Mouse (Mus musculus) heart, embryonic 14.5 days (tissue): ENCODE results near the gene Grcc10. TPM values are rescaled to one million over a fixed set of nuclear protein-coding genes. Genes with fewer than 3 reads are reported as not detected.

Experiments
- ATAC-seq: fragments of 200-750 bp; cut with Nextera tagmentation; 2 replicates; pipeline ENCODE4 v1.8.0; 2017; ENCODE audit warnings: low read depth, moderate TSS enrichment; ENCODE audit not compliant: insufficient number of reproducible peaks, insufficient read depth, low FRiP score
- H3K27ac ChIP-seq, 2 experiments: fragments of 200-500 bp in 1 of 2; fragments of 300-500 bp in 1 of 2; sonication (generic) in 1 of 2; replicated peaks in 1 of 2; 2 replicates each; pipeline ENCODE4 v1.5.1; 2012 to 2014; ENCODE audit warnings: low read depth in 2 of 2, low read length in 2 of 2, control low read depth in 1 of 2, mild to moderate bottlenecking in 1 of 2, mixed read lengths in 1 of 2; ENCODE audit not compliant: control insufficient read depth in 1 of 2, insufficient read depth in 1 of 2
- H3K27me3 ChIP-seq: fragments of 300-500 bp; sonication (generic); 2 replicates; pipeline ENCODE4 v1.6.1; 2014; ENCODE audit warnings: mild to moderate bottlenecking, low read length, control low read depth; ENCODE audit not compliant: control insufficient read depth, insufficient read depth
- H3K36me3 ChIP-seq: fragments of 300-500 bp; sonication (generic); 2 replicates; pipeline ENCODE4 v1.6.1; 2014; ENCODE audit warnings: mild to moderate bottlenecking, control low read depth, low read length, mixed read lengths; ENCODE audit not compliant: control insufficient read depth, insufficient read depth
- H3K4me1 ChIP-seq, 2 experiments: fragments of 200-500 bp in 1 of 2; fragments of 300-500 bp in 1 of 2; sonication (generic) in 1 of 2; 2 replicates each; pipeline ENCODE4 v1.6.1; 2012 to 2014; ENCODE audit warnings: low read length in 2 of 2, control low read depth in 1 of 2, mixed read lengths in 1 of 2; ENCODE audit not compliant: control insufficient read depth in 2 of 2, insufficient read depth in 2 of 2
- H3K4me2 ChIP-seq: fragments of 300-500 bp; sonication (generic); 2 replicates; pipeline ENCODE4 v1.6.1; 2014; ENCODE audit warnings: mild to moderate bottlenecking, low read length
- H3K4me3 ChIP-seq, 2 experiments: fragments of 200-500 bp in 1 of 2; fragments of 300-500 bp in 1 of 2; sonication (generic) in 1 of 2; 2 replicates each; pipeline ENCODE4 v1.5.1; 2012 to 2014; ENCODE audit warnings: low read length in 2 of 2, mild to moderate bottlenecking in 2 of 2, control low read depth in 1 of 2, low read depth in 1 of 2, moderate library complexity in 1 of 2; ENCODE audit not compliant: control insufficient read depth in 1 of 2, insufficient read depth in 1 of 2
- H3K9ac ChIP-seq: fragments of 300-500 bp; sonication (generic); 2 replicates; pipeline ENCODE4 v1.6.1; 2014; ENCODE audit warnings: mild to moderate bottlenecking, low read length
- H3K9me3 ChIP-seq: fragments of 300-500 bp; sonication (generic); 2 replicates; pipeline ENCODE4 v1.6.1; 2016; ENCODE audit warnings: low read length, control low read depth; ENCODE audit not compliant: control insufficient read depth
- WGBS: fragments of 180-500 bp; shearing (Covaris S2); extraction: QIAGEN DNeasy Blood & Tissue Kit; methylation state at CpG from one replicate; pipeline ENCODE4 v1.1.7; 2014; 5-methylcytosine and 5-hydroxymethylcytosine counted together
- polyA plus RNA-seq: library from polyadenylated mRNA; unstranded; fragments of >200 nt; fragmentation: Nextera tagmentation; extraction: Ambion mirVana; gene quantifications from 2 replicates; pipeline ENCODE4 v1.2.1, GENCODE M21; 2014

Gene Grcc10
- polyA plus RNA-seq, 1 experiment from 2014 or later, result 503 TPM

- ATAC-seq, result no peak
- H3K4me1 ChIP-seq, result peaks cover 7 to 16% of the 10 kb centered on the region in 2 experiments
- 69% methylated on average over 20 of the region's 20 CpGs for WGBS
- no peaks in the 10 kb centered on the region for H3K9me3 ChIP-seq
- no peak overlapping the region for H3K4me2 ChIP-seq
- no peak overlapping the region for H3K27ac ChIP-seq
- no peak overlapping the region for H3K4me3 ChIP-seq
- no peak overlapping the region for H3K9ac ChIP-seq
- H3K27me3 ChIP-seq, result no peaks in the 10 kb centered on the region
- H3K36me3 ChIP-seq, result peaks cover 45% of the 10 kb centered on the region
These were observed 24.2 kb downstream of the Grcc10 start for GRCm38 (mm10) chr6:124716864-124717490.

- H3K4me2 ChIP-seq, result peak overlapping the region; percentile 96
- 14% methylated on average over 11 of the region's 11 CpGs for WGBS
- ATAC-seq, result no peak
- H3K9ac ChIP-seq, result peak overlapping the region; percentile 97
- H3K4me1 ChIP-seq, result peaks cover 9 to 29% of the 10 kb centered on the region in 2 experiments
- peaks cover 66% of the 10 kb centered on the region for H3K36me3 ChIP-seq
- H3K4me3 ChIP-seq, result peak overlapping the region; percentile 63 to 85
- no peaks in the 10 kb centered on the region for H3K27me3 ChIP-seq
- H3K9me3 ChIP-seq, result no peaks in the 10 kb centered on the region
- peak overlapping the region; percentile 69 to 88 for H3K27ac ChIP-seq
These were observed 28.3 kb downstream of the Grcc10 start for GRCm38 (mm10) chr6:124712918-124713317.

GRCm38 (mm10) chr6:124711824-124712782, 29.1 kb downstream of the Grcc10 start, which contains the start of the genes Emg1 and Phb2:
TSS of gene Emg1 (minus strand) at chr6:124712178.
TSS of gene Phb2 (plus strand) at chr6:124712336.
- Histone ChIP-seq H3K9ac (peak within 1 kb of the TSS; percentile 97), H3K4me2 (peak within 1 kb of the TSS; percentile 96), H3K27ac (peak within 1 kb of the TSS; percentile 88 to 89), H3K4me1 (peaks cover 9 to 29% of the 10 kb centered on the region in 2 experiments), H3K9me3 (no peaks in the 10 kb centered on the region), H3K27me3 (no peaks in the 10 kb centered on the region), H3K4me3 (peak within 1 kb of the TSS; percentile 63 to 97), H3K36me3 (peaks cover 68% of the 10 kb centered on the region)
- under 1% methylated on average over 71 of the region's 76 CpGs for WGBS
- ATAC-seq, result peak; percentile 97

GRCm38 (mm10) chr6:124708289-124708889, 32.8 kb downstream of the Grcc10 start:
- H3K4me2 ChIP-seq, result no peak overlapping the region
- ATAC-seq, result no peak
- H3K4me3 ChIP-seq, result no peak overlapping the region
- WGBS, result 92% methylated on average over 10 of the region's 10 CpGs
- peaks cover 67% of the 10 kb centered on the region for H3K36me3 ChIP-seq
- H3K9ac ChIP-seq, result no peak overlapping the region
- H3K4me1 ChIP-seq, result peaks cover 5 to 28% of the 10 kb centered on the region in 2 experiments
- H3K27ac ChIP-seq, result no peak overlapping the region
- no peaks in the 10 kb centered on the region for H3K27me3 ChIP-seq
- no peaks in the 10 kb centered on the region for H3K9me3 ChIP-seq

GRCm38 (mm10) chr6:124706061-124706627, 35.0 kb downstream of the Grcc10 start:
- no peak overlapping the region; a peak in 1 of 4 replicates for H3K27ac ChIP-seq
- no peaks in the 10 kb centered on the region for H3K9me3 ChIP-seq
- no peaks in the 10 kb centered on the region for H3K27me3 ChIP-seq
- peaks cover 3 to 20% of the 10 kb centered on the region in 2 experiments for H3K4me1 ChIP-seq
- peaks cover 87% of the 10 kb centered on the region for H3K36me3 ChIP-seq
- H3K4me3 ChIP-seq, result no peak overlapping the region
- H3K9ac ChIP-seq, result no peak overlapping the region
- WGBS, result 71% methylated on average over 5 of the region's 5 CpGs
- no peak for ATAC-seq
- H3K4me2 ChIP-seq, result no peak overlapping the region

- no peaks in the 10 kb centered on the region for H3K27me3 ChIP-seq
- H3K9me3 ChIP-seq, result no peaks in the 10 kb centered on the region
- H3K27ac ChIP-seq, result no peak overlapping the region
- no peak overlapping the region for H3K9ac ChIP-seq
- H3K4me2 ChIP-seq, result no peak overlapping the region
- H3K4me1 ChIP-seq, result peaks cover 2 to 9% of the 10 kb centered on the region in 2 experiments; a peak in 2 of 4 replicates
- no peak overlapping the region for H3K4me3 ChIP-seq
- peaks cover 92% of the 10 kb centered on the region for H3K36me3 ChIP-seq
- WGBS, result 96% methylated on average over 2 of the region's 2 CpGs
- ATAC-seq, result no peak
These were observed 36.8 kb downstream of the Grcc10 start for GRCm38 (mm10) chr6:124704417-124704816.

- Histone ChIP-seq H3K4me1 (peaks cover 2 to 7% of the 10 kb centered on the region in 2 experiments; a peak in 2 of 4 replicates), H3K4me2 (no peak overlapping the region), H3K9ac (no peak overlapping the region), H3K27me3 (no peaks in the 10 kb centered on the region), H3K27ac (no peak overlapping the region), H3K36me3 (peaks cover 92% of the 10 kb centered on the region), H3K4me3 (no peak overlapping the region), H3K9me3 (no peaks in the 10 kb centered on the region)
- no peak for ATAC-seq
- 62% methylated on average over 7 of the region's 7 CpGs for WGBS
These were observed 37.4 kb downstream of the Grcc10 start for GRCm38 (mm10) chr6:124703789-124704188.
